Mouse (Mus musculus) limb, embryonic 14.5 days (tissue): ENCODE data around the gene Rtn4rl1. TPM values are rescaled to one million over a fixed set of nuclear protein-coding genes. Genes with fewer than 3 reads are reported as not detected.

Source experiments
- ATAC-seq: fragments of 200-750 bp; cut with Nextera tagmentation; 2 replicates; pipeline ENCODE4 v1.8.0; 2017; ENCODE audit warnings: low read depth, moderate number of reproducible peaks, moderate TSS enrichment; ENCODE audit not compliant: low FRiP score
- DNase-seq: peaks from one replicate; pipeline ENCODE4 v3.0.0-alpha.2; 2015; ENCODE audit warnings: low spot score
- H3K27ac ChIP-seq: fragments of 300-500 bp; sonication (generic); replicated peaks from 2 replicates; pipeline ENCODE4 v1.5.1; 2014; ENCODE audit warnings: low read depth, mild to moderate bottlenecking, low read length, moderate library complexity, mixed read lengths
- H3K27me3 ChIP-seq: fragments of 300-500 bp; sonication (generic); 2 replicates; pipeline ENCODE4 v1.6.1; 2014; ENCODE audit warnings: low read length, mixed read lengths; ENCODE audit not compliant: control insufficient read depth, insufficient read depth
- H3K36me3 ChIP-seq: fragments of 300-500 bp; sonication (generic); 2 replicates; pipeline ENCODE4 v1.6.1; 2014; ENCODE audit warnings: mild to moderate bottlenecking, low read length, moderate library complexity, mixed read lengths; ENCODE audit not compliant: control insufficient read depth, insufficient read depth
- H3K4me1 ChIP-seq: fragments of 300-500 bp; sonication (generic); 2 replicates; pipeline ENCODE4 v1.6.1; 2014; ENCODE audit warnings: antibody characterized with exemption, low read length, mixed read lengths; ENCODE audit not compliant: control insufficient read depth, insufficient read depth
- H3K4me2 ChIP-seq: fragments of 300-500 bp; sonication (generic); replicated peaks from 2 replicates; pipeline ENCODE4 v1.6.1; 2014; ENCODE audit warnings: low read depth, mild to moderate bottlenecking, low read length, moderate library complexity; ENCODE audit not compliant: severe bottlenecking
- H3K4me3 ChIP-seq: fragments of 300-500 bp; sonication (generic); replicated peaks from 2 replicates; pipeline ENCODE4 v1.5.1; 2014; ENCODE audit warnings: low read length
- H3K9ac ChIP-seq: fragments of 300-500 bp; sonication (generic); 2 replicates; pipeline ENCODE4 v1.6.1; 2014; ENCODE audit warnings: mild to moderate bottlenecking, low read depth, low read length, moderate library complexity; ENCODE audit not compliant: severe bottlenecking
- H3K9me3 ChIP-seq: fragments of 300-500 bp; sonication (generic); 2 replicates; pipeline ENCODE4 v1.6.1; 2016; ENCODE audit warnings: low read length; ENCODE audit not compliant: control insufficient read depth
- POLR2A ChIP-seq: fragments of 200-500 bp; IDR thresholded peaks from 2 replicates; pipeline ENCODE4 v1.8.0; 2012; ENCODE audit warnings: inconsistent platforms, mild to moderate bottlenecking, moderate library complexity, borderline replicate concordance; ENCODE audit not compliant: insufficient read depth, insufficient read length; ENCODE audit errors: extremely low read depth
- WGBS: fragments of 180-500 bp; shearing (Covaris S2); extraction: QIAGEN DNeasy Blood & Tissue Kit; methylation state at CpG from one replicate; pipeline ENCODE4 v1.1.7; 2014; 5-methylcytosine and 5-hydroxymethylcytosine counted together
- polyA plus RNA-seq, 2 experiments: library from polyadenylated mRNA; depleted of rRNA in 1 of 2; stranded (reverse) in 1 of 2; unstranded in 1 of 2; fragments of >200 nt; fragmentation: Nextera tagmentation in 1 of 2; extraction: Ambion mirVana in 1 of 2; gene quantifications; 2 replicates each; pipeline versions ENCODE4 v1.2.1 to v1.2.3; 2012 to 2014

Rtn4rl1 gene
- polyA plus RNA-seq, 2 experiments = 3.4 to 4.4 TPM

- Histone ChIP-seq H3K27ac (no peak overlapping the region), H3K4me3 (no peak overlapping the region), H3K9me3 (no peaks in the 10 kb centered on the region), H3K36me3 (no peaks in the 10 kb centered on the region), H3K4me1 (peaks cover 3% of the 10 kb centered on the region; the same call in 1 of the 2 replicates), H3K27me3 (peaks cover 8% of the 10 kb centered on the region; the same call in 1 of the 2 replicates), H3K9ac (no peak overlapping the region), H3K4me2 (no peak overlapping the region)
- no peak for DNase-seq
- no peak for ATAC-seq
- TF ChIP-seq POLR2A = no peak
- WGBS = 89% methylated on average over 12 of the region's 12 CpGs
Measured at GRCm38 (mm10) chr11:75200935-75201334, 7.4 kb downstream of the Rtn4rl1 start.

DNA sequence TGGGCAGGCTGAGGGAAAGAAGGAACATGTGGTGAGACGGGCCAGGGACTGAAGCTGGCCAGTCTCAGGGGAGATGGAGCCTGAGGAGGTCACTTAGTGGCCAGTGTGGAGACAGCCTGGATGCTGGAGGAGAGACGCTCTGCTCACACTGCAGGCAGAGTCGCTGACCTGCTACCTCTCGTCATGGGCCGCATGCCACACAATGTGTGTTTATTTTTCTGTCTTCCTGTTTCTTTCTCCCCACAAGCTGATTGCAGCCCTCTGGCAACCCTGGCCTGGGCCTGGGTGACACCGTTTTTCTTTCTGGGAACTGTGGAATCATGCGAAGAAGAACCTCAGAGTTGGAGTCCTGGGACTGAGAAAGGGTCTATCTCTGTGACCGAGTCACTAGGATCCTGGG lies 8.1 kb downstream of the Rtn4rl1 start:
- no peak for ATAC-seq
- no peak overlapping the region for H3K4me3 ChIP-seq
- H3K4me2 ChIP-seq = no peak overlapping the region
- H3K9ac ChIP-seq = no peak overlapping the region
- peaks cover 3% of the 10 kb centered on the region; the same call in 1 of the 2 replicates for H3K4me1 ChIP-seq
- H3K27me3 ChIP-seq = 0 out of 2 replicates have a peak, but pooled peaks cover under 1% of the 10 kb centered on the region
- no peak for TF ChIP-seq POLR2A
- 64% methylated on average over 8 of the region's 8 CpGs for WGBS
- H3K36me3 ChIP-seq = no peaks in the 10 kb centered on the region
- no peak overlapping the region for H3K27ac ChIP-seq
- DNase-seq = no peak
- H3K9me3 ChIP-seq = no peaks in the 10 kb centered on the region

GRCm38 (mm10) chr11:75203926-75204325 lies 10.3 kb downstream of the Rtn4rl1 start:
- Histone ChIP-seq H3K27ac (no peak overlapping the region), H3K27me3 (no peaks in the 10 kb centered on the region), H3K4me3 (no peak overlapping the region), H3K36me3 (no peaks in the 10 kb centered on the region), H3K4me1 (peaks cover 3% of the 10 kb centered on the region; the same call in 1 of the 2 replicates), H3K9ac (peak overlapping the region; percentile 12; the same call in 1 of the 2 replicates), H3K9me3 (no peaks in the 10 kb centered on the region), H3K4me2 (no peak overlapping the region)
- WGBS = 75% methylated on average over 4 of the region's 4 CpGs
- TF ChIP-seq POLR2A = no peak
- ATAC-seq (no peak), DNase-seq (no peak)

DNA sequence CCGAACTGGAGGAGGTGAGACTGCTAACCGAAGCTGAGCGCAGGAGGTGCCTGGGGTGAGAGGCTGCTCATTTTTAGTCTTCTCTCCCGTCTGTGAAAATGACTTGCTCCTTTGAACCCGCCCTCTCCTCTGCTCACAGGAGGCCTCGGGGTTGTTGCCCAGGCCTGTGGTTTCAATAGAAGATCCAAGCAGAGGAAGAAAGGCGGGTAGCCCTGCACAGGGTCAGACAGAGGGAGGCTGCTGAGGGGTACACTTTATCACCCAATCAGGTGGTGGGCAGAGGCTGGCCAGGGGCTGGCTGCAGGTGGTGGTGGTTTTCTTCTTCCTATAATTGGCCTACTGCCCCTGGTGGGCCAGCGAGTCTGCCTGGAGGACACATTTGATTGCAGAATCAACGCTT lies 10.9 kb downstream of the Rtn4rl1 start:
- TF ChIP-seq POLR2A = no peak
- Histone ChIP-seq H3K9ac (no peak overlapping the region), H3K4me2 (no peak overlapping the region), H3K27ac (no peak overlapping the region), H3K4me1 (peaks cover 3% of the 10 kb centered on the region; the same call in 1 of the 2 replicates), H3K36me3 (no peaks in the 10 kb centered on the region), H3K9me3 (no peaks in the 10 kb centered on the region), H3K27me3 (no peaks in the 10 kb centered on the region), H3K4me3 (no peak overlapping the region)
- 43% methylated on average over 9 of the region's 9 CpGs for WGBS
- ATAC-seq = no peak
- no peak for DNase-seq

DNA sequence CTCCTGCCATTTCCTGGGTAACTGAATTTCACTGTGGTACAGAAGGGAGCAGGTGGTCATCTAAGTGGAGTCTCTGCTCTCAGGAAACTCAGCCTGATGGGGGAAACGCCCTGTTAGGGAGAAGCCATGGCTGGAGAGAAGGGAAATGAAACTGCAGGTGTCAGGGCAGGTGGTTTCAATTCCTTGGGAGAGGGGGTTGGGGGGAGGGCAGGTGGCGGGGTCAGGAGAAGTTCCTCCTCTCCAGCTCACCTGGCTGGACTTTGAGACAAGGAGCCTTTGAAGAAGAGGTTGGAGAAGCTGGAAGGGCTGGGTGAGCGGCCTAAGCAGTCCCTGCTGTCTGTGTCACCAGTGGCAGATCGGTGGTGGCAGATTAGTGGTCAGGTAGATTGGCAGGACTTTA lies 12.8 kb downstream of the Rtn4rl1 start:
- no peak for ATAC-seq
- peaks cover 3% of the 10 kb centered on the region; the same call in 1 of the 2 replicates for H3K4me1 ChIP-seq
- H3K4me3 ChIP-seq = no peak overlapping the region
- 69% methylated on average over 4 of the region's 4 CpGs for WGBS
- no peaks in the 10 kb centered on the region for H3K36me3 ChIP-seq
- H3K27me3 ChIP-seq = no peaks in the 10 kb centered on the region
- H3K9me3 ChIP-seq = no peaks in the 10 kb centered on the region
- no peak overlapping the region for H3K27ac ChIP-seq
- DNase-seq = no peak
- TF ChIP-seq POLR2A = no peak
- no peak overlapping the region for H3K4me2 ChIP-seq
- H3K9ac ChIP-seq = no peak overlapping the region

- Histone ChIP-seq H3K4me1 (peaks cover 19% of the 10 kb centered on the region), H3K9me3 (no peaks in the 10 kb centered on the region), H3K36me3 (no peaks in the 10 kb centered on the region), H3K4me3 (no peak overlapping the region), H3K27ac (no peak overlapping the region), H3K9ac (no peak overlapping the region), H3K4me2 (no peak overlapping the region), H3K27me3 (no peaks in the 10 kb centered on the region)
- TF ChIP-seq POLR2A = no peak
- WGBS = 65% methylated on average over 4 of the region's 4 CpGs
- no peak for ATAC-seq
- no peak for DNase-seq
Measured at GRCm38 (mm10) chr11:75209363-75209762, 15.8 kb downstream of the Rtn4rl1 start.
